Mouse (Mus musculus) thymus, postnatal 4 days (tissue): ENCODE data around the gene Fcgrt.

ENCODE experiments used
- DNase-seq: peaks from one replicate; pipeline ENCODE4 v3.0.0; 2021

Gene Fcgrt

GRCm38 (mm10) chr7:45079856-45080255 lies 23.8 kb downstream of the Fcgrt start:
- peak; percentile 96 for DNase-seq

GRCm38 (mm10) chr7:45078513-45078912 lies 25.1 kb downstream of the Fcgrt start:
- peak; percentile 87 for DNase-seq

GRCm38 (mm10) chr7:45077829-45078228 lies 25.8 kb downstream of the Fcgrt start:
- DNase-seq = no peak

- no peak for DNase-seq
Observed at GRCm38 (mm10) chr7:45077322-45077721, 26.3 kb downstream of the Fcgrt start.

GRCm38 (mm10) chr7:45076501-45076900 lies 27.1 kb downstream of the Fcgrt start:
- DNase-seq = no peak

GRCm38 (mm10) chr7:45075405-45075804 lies 28.2 kb downstream of the Fcgrt start:
- DNase-seq = no peak

- DNase-seq = no peak
Observed at GRCm38 (mm10) chr7:45073949-45074348, 29.7 kb downstream of the Fcgrt start.

- DNase-seq = no peak
Observed at GRCm38 (mm10) chr7:45073171-45073707, 30.4 kb downstream of the Fcgrt start.

GRCm38 (mm10) chr7:45072230-45072629 lies 31.4 kb downstream of the Fcgrt start:
- DNase-seq = peak; percentile 36

- DNase-seq = no peak
Observed at GRCm38 (mm10) chr7:45069671-45070070, 34.0 kb downstream of the Fcgrt start.

- peak; percentile 80 for DNase-seq
Observed at GRCm38 (mm10) chr7:45068000-45068318, 35.7 kb downstream of the Fcgrt start.

- no peak for DNase-seq
Observed at GRCm38 (mm10) chr7:45067190-45067999, 36.3 kb downstream of the Fcgrt start.

GRCm38 (mm10) chr7:45062239-45062835 lies 41.3 kb downstream of the Fcgrt start, which contains the start of the genes Nosip and Prrg2:
TSS of gene Nosip (plus strand) at chr7:45062429.
TSS of gene Prrg2 (minus strand) at chr7:45062677.
- DNase-seq = peak; percentile 94

- peak; percentile 55 for DNase-seq
Observed at GRCm38 (mm10) chr7:45061532-45062075, 42.0 kb downstream of the Fcgrt start.

- no peak for DNase-seq
Observed at GRCm38 (mm10) chr7:45060632-45061122, 43.0 kb downstream of the Fcgrt start.

- DNase-seq = no peak
Observed at GRCm38 (mm10) chr7:45058607-45059571, 44.8 kb downstream of the Fcgrt start.

- no peak for DNase-seq
Observed at GRCm38 (mm10) chr7:45056972-45057348, 46.7 kb downstream of the Fcgrt start.

- DNase-seq = no peak
Observed at GRCm38 (mm10) chr7:45056329-45056971, 47.2 kb downstream of the Fcgrt start.

GRCm38 (mm10) chr7:45053931-45054510 lies 49.6 kb downstream of the Fcgrt start:
- peak; percentile 94 for DNase-seq

GRCm38 (mm10) chr7:45053117-45053930 lies 50.3 kb downstream of the Fcgrt start:
- DNase-seq = peak; percentile 83

- DNase-seq = no peak
Observed at GRCm38 (mm10) chr7:45052862-45053116, 50.9 kb downstream of the Fcgrt start, which contains the start of gene Prr12. TSS of gene Prr12 (minus strand) at chr7:45052881.
